Mouse (Mus musculus) left cerebral cortex, postnatal 36 days (tissue): ENCODE data around the gene 2700049A03Rik. TPM values are rescaled to one million over a fixed set of nuclear protein-coding genes. Genes with fewer than 3 reads are reported as not detected.

ENCODE experiments used
- DNase-seq, 2 experiments: peaks; one replicate each; pipeline ENCODE4 v3.0.0; 2021 to 2022; ENCODE audit warnings: low spot score in 2 of 2, mixed read lengths in 1 of 2
- intact Hi-C: fragments of 180-260 bp; cut with DNase I; formaldehyde crosslinking; loops from one replicate; pipeline ENCODE4 v1.15.1; 2025
- total RNA-seq, 2 experiments: library from RNA; stranded (reverse); gene quantifications; 2 replicates each; pipeline ENCODE4 v1.2.3; 2021

Gene 2700049A03Rik
- total RNA-seq, 2 experiments from 2014 or later: 5.4 to 10.9 TPM

- intact Hi-C loops: no loop called here
- DNase-seq: no peak
Measured at GRCm38 (mm10) chr12:71157974-71158373, 21.3 kb downstream of the 2700049A03Rik start.

DNA sequence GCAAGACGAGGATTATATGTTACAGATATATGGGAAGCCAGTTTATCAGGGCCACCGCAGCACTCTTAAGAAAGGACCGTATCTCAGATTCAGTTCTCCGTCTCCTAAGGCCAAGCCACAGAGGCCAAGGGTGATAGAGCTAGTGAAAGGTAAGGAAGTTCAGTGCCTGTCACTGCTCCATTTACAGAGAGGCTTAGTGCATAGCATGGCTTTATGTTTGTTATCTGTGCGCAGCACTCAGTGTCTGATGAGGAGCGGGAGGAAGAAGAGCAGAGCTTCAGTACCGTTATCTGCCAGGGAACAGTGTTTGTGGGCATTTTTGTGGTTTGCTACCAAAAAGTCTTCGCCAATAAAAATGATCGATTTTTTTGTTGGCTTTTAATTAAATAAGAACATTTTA is 27.8 kb downstream of the 2700049A03Rik start:
- intact Hi-C loops: no loop called here
- no peak for DNase-seq

GRCm38 (mm10) chr12:71169911-71170310 is 33.3 kb downstream of the 2700049A03Rik start:
- intact Hi-C loops: no loop called here

GRCm38 (mm10) chr12:71183736-71184135 is 47.1 kb downstream of the 2700049A03Rik start:
- intact Hi-C loops: no loop called here
- DNase-seq: no peak

More at GRCm38 (mm10) chr12:71169911-71170310, 33.3 kb downstream of the 2700049A03Rik start:
- DNase-seq: no peak

DNA sequence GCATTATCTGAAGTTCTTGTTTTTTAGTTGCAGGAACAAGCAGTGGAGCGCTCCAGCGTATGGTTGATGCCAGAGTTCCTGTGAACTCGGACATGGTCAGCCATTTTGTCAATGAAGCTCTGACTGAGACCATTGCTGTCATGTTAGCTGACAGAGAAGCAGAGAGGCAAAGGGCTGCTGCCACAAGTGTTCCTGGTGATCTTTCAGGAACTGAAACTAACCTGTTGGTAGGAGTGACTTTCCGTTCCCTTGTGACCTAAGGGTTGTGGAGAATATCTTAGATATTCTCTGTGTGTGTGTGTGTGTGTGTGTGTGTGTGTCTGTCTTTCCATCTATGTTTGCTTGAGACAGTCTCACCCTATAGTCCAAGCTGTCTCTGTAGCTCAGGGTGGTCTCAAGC is 47.7 kb downstream of the 2700049A03Rik start:
- DNase-seq: no peak
- intact Hi-C loops: no loop called here

- intact Hi-C loops: no loop called here
- DNase-seq: no peak
Measured at GRCm38 (mm10) chr12:71192705-71193104, 56.1 kb downstream of the 2700049A03Rik start.

- intact Hi-C loops: loop anchor here (2.0 kb wide), 1 partner anchor 509 kb away; no protein-coding TSS in a partner anchor
- DNase-seq: no peak
Measured at GRCm38 (mm10) chr12:71197671-71198070, 61.0 kb downstream of the 2700049A03Rik start.

GRCm38 (mm10) chr12:71201753-71202152 is 65.1 kb downstream of the 2700049A03Rik start:
- intact Hi-C loops: loop anchor here (5.0 kb wide), 1 partner anchor 106 kb away; the partner anchor contains the start of gene Dact1
- no peak for DNase-seq

DNA sequence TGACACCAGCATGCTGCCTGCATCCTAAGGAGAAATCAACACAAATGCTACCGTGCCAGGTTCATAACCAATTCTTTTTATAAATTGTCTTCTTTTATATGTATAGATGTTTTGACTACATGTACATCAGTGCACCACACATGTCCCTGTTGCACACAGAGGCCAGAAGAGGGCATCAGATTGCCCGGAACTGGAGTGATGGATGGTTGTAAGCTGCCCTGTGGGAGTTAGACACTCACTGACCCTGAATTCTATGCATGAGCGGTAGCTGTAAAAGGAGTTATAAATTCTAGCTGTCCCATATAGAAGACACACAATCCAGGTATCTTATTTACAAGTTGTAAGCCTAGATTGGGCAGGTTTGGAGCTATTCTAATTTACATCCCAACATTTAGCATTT is 67.7 kb downstream of the 2700049A03Rik start:
- intact Hi-C loops: loop anchor here (5.0 kb wide), 1 partner anchor 103 kb away; the partner anchor contains the start of gene Dact1
- no peak for DNase-seq

DNA sequence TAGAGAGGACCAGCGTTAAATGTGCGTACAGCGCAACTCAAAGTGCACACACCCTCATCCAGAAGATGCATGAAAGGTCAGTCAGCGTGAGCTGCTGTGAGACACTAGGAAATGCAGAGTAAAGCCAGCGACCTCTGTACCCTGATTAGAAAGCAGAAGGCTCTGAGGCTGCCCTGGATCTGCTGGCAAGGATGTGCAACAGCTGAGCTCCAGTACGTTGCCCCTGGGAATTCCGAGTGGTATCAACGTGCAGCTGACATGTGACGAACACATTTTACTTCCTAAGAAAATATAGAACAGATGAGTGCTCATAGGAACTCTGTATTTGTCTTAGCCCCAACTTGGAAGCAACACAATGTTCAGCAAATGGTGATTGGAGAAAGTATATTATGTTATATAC is 80.5 kb downstream of the 2700049A03Rik start:
- intact Hi-C loops: no loop called here
- no peak for DNase-seq

GRCm38 (mm10) chr12:71217866-71218522 is 81.3 kb downstream of the 2700049A03Rik start:
- no peak for DNase-seq
- intact Hi-C loops: no loop called here

DNA sequence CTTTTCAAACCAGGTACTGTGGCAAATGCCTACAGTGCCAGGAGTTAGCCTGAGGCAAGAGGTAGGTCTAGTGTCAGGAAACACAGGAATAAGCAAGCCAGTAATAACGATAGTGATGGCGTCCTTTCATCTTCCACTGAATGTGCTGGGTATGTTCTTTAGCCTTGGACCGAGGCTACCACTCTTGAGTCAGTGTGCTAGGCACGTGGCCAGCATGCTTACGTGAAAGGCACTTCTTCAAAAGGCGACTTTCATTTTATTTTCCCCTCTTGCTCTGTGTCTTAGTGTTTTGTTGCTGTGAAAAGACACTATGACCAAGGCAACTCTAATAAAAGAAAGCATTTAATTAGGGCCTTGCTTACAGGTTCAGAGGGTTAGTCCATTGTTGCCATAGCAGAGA is 86.1 kb downstream of the 2700049A03Rik start:
- intact Hi-C loops: no loop called here
- no peak for DNase-seq

- no peak for DNase-seq
- intact Hi-C loops: no loop called here
Measured at GRCm38 (mm10) chr12:71227769-71228168, 91.1 kb downstream of the 2700049A03Rik start.

DNA sequence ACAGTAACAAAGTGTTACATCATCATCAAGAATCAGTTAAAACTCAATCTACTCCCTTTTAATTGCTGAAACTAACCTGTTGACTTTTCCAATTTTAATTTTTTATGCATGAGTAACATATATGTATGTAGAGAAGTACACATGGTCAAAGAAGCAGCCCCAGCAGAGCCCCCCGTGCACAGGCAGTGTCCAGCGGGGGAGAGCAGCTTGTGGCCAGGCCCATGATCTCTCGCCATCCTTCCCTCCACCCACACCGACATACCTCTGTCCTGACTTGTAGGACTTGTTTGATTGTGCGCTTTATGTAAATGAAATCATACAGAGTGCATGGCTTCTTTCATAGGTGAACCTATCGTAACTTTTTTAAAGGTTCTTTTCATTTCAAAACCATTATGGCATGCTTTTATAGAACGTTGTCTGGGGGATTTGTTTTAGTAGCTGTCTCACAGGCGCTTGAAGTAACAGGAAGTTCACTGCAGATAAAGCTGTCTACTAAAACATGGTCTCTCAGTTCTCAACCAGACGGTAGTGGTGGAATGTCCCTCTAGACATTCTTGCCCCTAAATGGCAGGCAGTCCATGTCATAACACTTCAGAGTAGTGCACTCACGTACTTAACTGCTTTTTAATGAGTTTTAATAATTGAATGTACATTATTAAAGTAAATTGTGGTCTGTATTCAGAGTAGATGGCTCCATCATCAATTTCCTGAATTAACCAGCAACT is 92.4 kb downstream of the 2700049A03Rik start:
- intact Hi-C loops: no loop called here
- DNase-seq: no peak

DNA sequence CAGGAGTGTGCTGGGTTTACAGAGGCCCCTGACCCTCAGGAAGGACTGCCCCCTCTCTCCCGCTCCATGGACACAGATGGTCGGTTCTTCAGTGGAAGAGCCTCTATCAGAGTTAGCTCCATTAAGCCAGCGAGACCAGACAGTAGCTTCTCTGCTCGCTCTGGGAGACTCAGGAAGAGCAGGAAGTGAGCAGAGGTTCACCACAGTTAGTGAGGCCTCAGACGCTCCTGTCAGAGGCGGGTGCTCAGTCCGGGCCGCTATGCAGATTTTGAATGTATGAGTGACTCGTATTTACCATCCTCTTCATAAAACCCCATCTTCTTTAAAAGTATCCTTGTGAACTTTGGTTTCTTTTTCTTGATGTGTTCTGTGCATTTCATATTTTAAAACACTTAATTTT is 94.9 kb downstream of the 2700049A03Rik start:
- no peak for DNase-seq
- intact Hi-C loops: no loop called here

DNA sequence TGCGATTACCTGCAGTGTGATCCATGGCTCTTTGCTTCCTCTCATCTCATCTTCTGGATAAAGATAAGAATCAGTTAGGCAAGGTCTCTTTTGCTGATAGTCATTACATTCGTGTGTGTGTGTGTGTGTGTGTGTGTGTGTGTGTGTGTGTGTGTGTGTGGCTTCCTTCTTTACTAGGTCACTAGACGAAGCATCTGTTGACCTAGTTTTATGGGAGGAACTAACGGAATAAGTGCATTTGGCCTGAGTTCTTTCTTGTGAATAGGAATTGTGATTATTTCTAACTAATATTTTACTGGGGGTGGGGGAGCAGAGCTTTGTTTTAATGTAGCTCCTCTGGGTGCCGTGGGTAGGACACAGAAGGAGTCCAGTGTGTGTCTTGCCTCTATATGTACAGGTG is 96.8 kb downstream of the 2700049A03Rik start:
- intact Hi-C loops: no loop called here
- no peak for DNase-seq

DNA sequence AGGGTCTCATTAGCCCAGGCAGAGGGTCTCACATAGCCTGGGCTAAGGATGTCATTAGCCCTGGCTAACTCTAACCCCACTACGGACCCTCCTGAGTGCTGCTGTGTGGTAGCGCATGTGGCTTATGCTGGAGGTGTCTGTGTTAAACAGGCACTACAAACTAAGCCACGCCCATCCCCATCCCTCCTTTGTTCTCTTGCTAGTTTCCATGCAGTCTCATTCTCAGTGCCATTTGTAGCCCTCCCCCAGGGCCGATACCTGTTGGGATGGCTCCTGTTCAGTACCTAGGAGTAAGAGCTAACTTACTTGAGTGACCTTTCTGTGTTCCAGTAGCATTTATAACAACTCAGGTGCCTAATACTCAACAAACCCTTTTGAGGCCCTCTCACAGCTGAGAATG is 100.4 kb downstream of the 2700049A03Rik start:
- DNase-seq: no peak
- intact Hi-C loops: no loop called here

- DNase-seq: no peak
- intact Hi-C loops: no loop called here
Measured at GRCm38 (mm10) chr12:71242791-71243190, 106.1 kb downstream of the 2700049A03Rik start.

- no peak for DNase-seq
- intact Hi-C loops: no loop called here
Measured at GRCm38 (mm10) chr12:71244766-71245390, 108.2 kb downstream of the 2700049A03Rik start.

DNA sequence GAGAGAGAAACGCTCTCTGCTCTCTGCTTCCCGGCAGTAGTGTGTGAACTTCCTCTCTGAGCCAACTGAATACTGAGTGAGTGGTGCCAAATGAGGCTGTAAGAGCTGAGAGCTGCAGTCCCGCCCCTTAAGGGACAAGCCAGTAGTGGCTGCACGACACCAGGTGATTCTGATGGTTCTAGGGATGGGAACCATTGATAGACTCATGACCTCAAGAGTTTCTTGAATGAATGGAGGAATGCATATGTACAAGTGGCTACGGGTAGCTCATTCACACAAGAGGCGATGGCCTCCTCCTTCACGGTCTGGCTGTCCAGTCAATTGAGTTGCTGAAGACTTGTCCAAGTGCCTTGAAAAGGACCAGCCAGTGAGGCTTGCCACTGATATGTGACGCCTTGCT is 110.5 kb downstream of the 2700049A03Rik start:
- DNase-seq: no peak
- intact Hi-C loops: no loop called here

GRCm38 (mm10) chr12:71249348-71249747 is 112.7 kb downstream of the 2700049A03Rik start:
- intact Hi-C loops: no loop called here
- DNase-seq: no peak
